Mouse (Mus musculus): ENCODE results near the gene Gpr156. TPM values are rescaled to one million over a fixed set of nuclear protein-coding genes. Genes with fewer than 3 reads are reported as not detected.
"Not testable (repeated sequence)": the region's sequence is repeated elsewhere in the genome, so short reads cannot be mapped to it uniquely, and the experiment has no call there.

The Gpr156 gene
- polyA plus RNA-seq, 1 experiment from 2014 or later: 0.47 TPM

- H3K9ac ChIP-seq: no peak overlapping the region
- WGBS: 73% methylated on average over 8 of the region's 8 CpGs
- H3K4me2 ChIP-seq: no peak overlapping the region
Measured at GRCm38 (mm10) chr16:37945031-37945796, 28.9 kb downstream of the Gpr156 start.

GRCm38 (mm10) chr16:37947160-37947559 is 30.9 kb downstream of the Gpr156 start:
- WGBS: 35% methylated on average over 5 of the region's 5 CpGs
- H3K9me3 ChIP-seq: no peaks in the 10 kb centered on the region
- no peak overlapping the region for H3K9ac ChIP-seq
- no peak overlapping the region for H3K27ac ChIP-seq
- H3K4me1 ChIP-seq: 0 out of 2 replicates have a peak, but pooled peaks cover 2% of the 10 kb centered on the region
- no peaks in the 10 kb centered on the region for H3K36me3 ChIP-seq
- no peak overlapping the region for H3K4me3 ChIP-seq
- ATAC-seq (ENCODE audit: insufficient number of reproducible peaks, low FRiP score, low TSS enrichment, low read depth): no peak
- H3K4me2 ChIP-seq: no peak overlapping the region
- H3K27me3 ChIP-seq: no peaks in the 10 kb centered on the region

More at GRCm38 (mm10) chr16:37945031-37945796, 28.9 kb downstream of the Gpr156 start:
- ATAC-seq (ENCODE audit: insufficient number of reproducible peaks, low FRiP score, low TSS enrichment, low read depth): no peak
- Histone ChIP-seq H3K4me3 (no peak overlapping the region), H3K9me3 (no peaks in the 10 kb centered on the region), H3K27ac (no peak overlapping the region), H3K4me1 (0 out of 2 replicates have a peak, but pooled peaks cover 2% of the 10 kb centered on the region), H3K27me3 (no peaks in the 10 kb centered on the region), H3K36me3 (no peaks in the 10 kb centered on the region)

- H3K36me3 ChIP-seq: no peaks in the 10 kb centered on the region
- no peak overlapping the region for H3K9ac ChIP-seq
- 0 out of 2 replicates have a peak, but pooled peaks cover under 1% of the 10 kb centered on the region for H3K4me1 ChIP-seq
- no peak overlapping the region for H3K4me2 ChIP-seq
- H3K27ac ChIP-seq: no peak overlapping the region
- H3K27me3 ChIP-seq: no peaks in the 10 kb centered on the region
- H3K4me3 ChIP-seq: no peak overlapping the region
- H3K9me3 ChIP-seq: no peaks in the 10 kb centered on the region
- 78% methylated on average over 4 of the region's 4 CpGs for WGBS
- ATAC-seq (ENCODE audit: insufficient number of reproducible peaks, low FRiP score, low TSS enrichment, low read depth): no peak
Measured at GRCm38 (mm10) chr16:37948365-37948764, 32.1 kb downstream of the Gpr156 start.

GRCm38 (mm10) chr16:37951171-37951570 is 34.9 kb downstream of the Gpr156 start:
- no peaks in the 10 kb centered on the region for H3K27me3 ChIP-seq
- ATAC-seq (ENCODE audit: insufficient number of reproducible peaks, low FRiP score, low TSS enrichment, low read depth): no peak
- no peak overlapping the region for H3K9ac ChIP-seq
- no peak overlapping the region for H3K4me2 ChIP-seq
- no peaks in the 10 kb centered on the region for H3K9me3 ChIP-seq
- H3K4me1 ChIP-seq: peaks cover 7% of the 10 kb centered on the region; the same call in 1 of the 2 replicates
- H3K36me3 ChIP-seq: no peaks in the 10 kb centered on the region
- no peak overlapping the region for H3K4me3 ChIP-seq
- no peak overlapping the region for H3K27ac ChIP-seq

- H3K27ac ChIP-seq: no peak overlapping the region
- no peak overlapping the region for H3K9ac ChIP-seq
- WGBS: 64% methylated on average over 4 of the region's 4 CpGs
- no peak overlapping the region for H3K4me3 ChIP-seq
- peaks cover 7% of the 10 kb centered on the region; the same call in 1 of the 2 replicates for H3K4me1 ChIP-seq
- no peaks in the 10 kb centered on the region for H3K36me3 ChIP-seq
- H3K4me2 ChIP-seq: no peak overlapping the region
- ATAC-seq (ENCODE audit: insufficient number of reproducible peaks, low FRiP score, low TSS enrichment, low read depth): no peak
- no peaks in the 10 kb centered on the region for H3K27me3 ChIP-seq
- no peaks in the 10 kb centered on the region for H3K9me3 ChIP-seq
Measured at GRCm38 (mm10) chr16:37953186-37953585, 36.9 kb downstream of the Gpr156 start.

GRCm38 (mm10) chr16:37953991-37954942 is 38.0 kb downstream of the Gpr156 start:
- ATAC-seq (ENCODE audit: insufficient number of reproducible peaks, low FRiP score, low TSS enrichment, low read depth): no peak
- Histone ChIP-seq H3K4me1 (peaks cover 7% of the 10 kb centered on the region; the same call in 1 of the 2 replicates), H3K36me3 (no peaks in the 10 kb centered on the region), H3K9ac (no peak overlapping the region), H3K4me2 (no peak overlapping the region), H3K27ac (no peak overlapping the region), H3K9me3 (no peaks in the 10 kb centered on the region), H3K27me3 (no peaks in the 10 kb centered on the region), H3K4me3 (no peak overlapping the region)
- 76% methylated on average over 12 of the region's 12 CpGs for WGBS

GRCm38 (mm10) chr16:37955336-37955917 is 39.1 kb downstream of the Gpr156 start:
- no peak overlapping the region for H3K4me2 ChIP-seq
- WGBS: 52% methylated on average over 13 of the region's 13 CpGs
- H3K27me3 ChIP-seq: no peaks in the 10 kb centered on the region
- no peak for ATAC-seq (ENCODE audit: insufficient number of reproducible peaks, low FRiP score, low TSS enrichment, low read depth)
- no peak overlapping the region for H3K9ac ChIP-seq
- no peaks in the 10 kb centered on the region for H3K9me3 ChIP-seq
- H3K4me1 ChIP-seq: peaks cover 7% of the 10 kb centered on the region; the same call in 1 of the 2 replicates
- H3K27ac ChIP-seq: no peak overlapping the region
- no peaks in the 10 kb centered on the region for H3K36me3 ChIP-seq
- no peak overlapping the region for H3K4me3 ChIP-seq

GRCm38 (mm10) chr16:37956076-37956676 is 39.9 kb downstream of the Gpr156 start:
- 84% methylated on average over 14 of the region's 14 CpGs for WGBS
- no peak overlapping the region for H3K9ac ChIP-seq
- H3K36me3 ChIP-seq: no peaks in the 10 kb centered on the region
- no peaks in the 10 kb centered on the region for H3K9me3 ChIP-seq
- H3K4me1 ChIP-seq: peaks cover 7% of the 10 kb centered on the region; the same call in 1 of the 2 replicates
- H3K4me2 ChIP-seq: no peak overlapping the region
- H3K4me3 ChIP-seq: no peak overlapping the region
- ATAC-seq (ENCODE audit: insufficient number of reproducible peaks, low FRiP score, low TSS enrichment, low read depth): no peak
- H3K27me3 ChIP-seq: no peaks in the 10 kb centered on the region
- no peak overlapping the region for H3K27ac ChIP-seq

- H3K4me3 ChIP-seq: no peak overlapping the region
- no peaks in the 10 kb centered on the region for H3K27me3 ChIP-seq
- H3K9me3 ChIP-seq: no peaks in the 10 kb centered on the region
- H3K36me3 ChIP-seq: no peaks in the 10 kb centered on the region
- peaks cover 7% of the 10 kb centered on the region; the same call in 1 of the 2 replicates for H3K4me1 ChIP-seq
- H3K27ac ChIP-seq: no peak overlapping the region
- H3K4me2 ChIP-seq: no peak overlapping the region
- no peak overlapping the region for H3K9ac ChIP-seq
- no peak for ATAC-seq (ENCODE audit: insufficient number of reproducible peaks, low FRiP score, low TSS enrichment, low read depth)
- 53% methylated on average over 4 of the region's 4 CpGs for WGBS
Measured at GRCm38 (mm10) chr16:37956751-37957150, 40.5 kb downstream of the Gpr156 start.

GRCm38 (mm10) chr16:37962696-37963095 is 46.4 kb downstream of the Gpr156 start:
- H3K4me1 ChIP-seq: peaks cover 20% of the 10 kb centered on the region
- not testable (repeated sequence) for H3K9me3 ChIP-seq; ATAC-seq (ENCODE audit: insufficient number of reproducible peaks, low FRiP score, low TSS enrichment, low read depth); H3K36me3 ChIP-seq; H3K27ac ChIP-seq; H3K9ac ChIP-seq; H3K4me2 ChIP-seq; H3K4me3 ChIP-seq; H3K27me3 ChIP-seq
- 73% methylated on average over 4 of the region's 4 CpGs for WGBS
